Mouse (Mus musculus): ENCODE data around the gene Sv2c.
"Not testable (repeated sequence)": the region's sequence is repeated elsewhere in the genome, so short reads cannot be mapped to it uniquely, and the experiment has no call there.

Gene Sv2c

DNA sequence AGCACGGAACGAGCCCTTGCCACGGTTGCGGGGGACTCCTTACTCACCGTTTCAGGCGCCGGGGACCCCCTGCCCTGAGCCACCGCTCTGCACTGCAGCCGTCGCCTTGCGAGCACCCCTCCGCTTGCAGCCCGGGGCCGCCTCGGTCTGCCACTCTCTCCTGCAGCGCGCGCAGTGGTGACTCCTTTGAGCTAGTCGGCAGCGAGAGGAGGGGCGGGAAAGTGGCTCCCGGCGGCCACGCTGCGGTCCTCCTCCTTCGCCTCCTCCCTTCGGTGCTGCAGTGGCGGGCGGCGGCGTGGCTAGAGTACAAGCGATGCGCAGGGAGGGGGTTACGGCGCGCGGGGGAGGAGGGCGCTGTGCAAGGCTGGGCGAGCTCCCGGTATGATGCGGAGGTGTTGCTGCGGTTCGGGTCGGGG, at the start of gene Sv2c:
Gene Sv2c (minus strand): TSS at position 177 of the 416 bp plus-strand sequence.
- peak in 1 of 2 experiments; percentile 14 for DNase-seq

- no peak for DNase-seq
Observed at GRCm38 (mm10) chr13:96180671-96181161, 48.3 kb upstream of the Sv2c start.

DNA sequence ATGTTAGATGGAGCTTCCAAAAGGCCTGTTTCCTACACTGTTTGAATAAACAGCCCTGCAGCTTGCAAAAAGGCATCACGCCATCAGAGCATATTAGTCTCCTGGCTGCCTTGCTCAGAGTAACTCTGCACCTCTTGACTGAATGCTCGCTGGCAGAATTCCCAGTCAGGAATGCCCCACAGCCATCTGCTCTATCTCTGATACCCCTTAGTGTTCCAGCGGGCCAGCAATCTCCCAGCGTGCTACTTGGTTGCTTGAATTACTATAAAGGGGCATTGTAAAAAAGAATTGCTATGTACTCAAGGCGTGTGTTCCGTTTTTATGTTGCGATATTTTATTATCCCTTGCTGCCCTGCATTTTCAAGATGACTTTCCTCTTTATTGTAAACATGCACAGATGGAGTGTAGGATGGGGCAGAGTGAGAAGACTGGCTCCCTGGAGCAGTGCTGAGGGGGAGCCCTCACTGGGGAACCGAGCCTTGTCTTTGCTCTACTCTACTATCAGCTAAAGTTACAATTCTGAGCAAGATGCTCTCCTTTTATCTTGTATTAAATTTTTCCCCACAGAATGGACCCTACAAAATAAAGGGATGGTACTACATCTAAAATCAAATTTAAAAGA, 43.3 kb upstream of the Sv2c start:
- no peak for DNase-seq

DNA sequence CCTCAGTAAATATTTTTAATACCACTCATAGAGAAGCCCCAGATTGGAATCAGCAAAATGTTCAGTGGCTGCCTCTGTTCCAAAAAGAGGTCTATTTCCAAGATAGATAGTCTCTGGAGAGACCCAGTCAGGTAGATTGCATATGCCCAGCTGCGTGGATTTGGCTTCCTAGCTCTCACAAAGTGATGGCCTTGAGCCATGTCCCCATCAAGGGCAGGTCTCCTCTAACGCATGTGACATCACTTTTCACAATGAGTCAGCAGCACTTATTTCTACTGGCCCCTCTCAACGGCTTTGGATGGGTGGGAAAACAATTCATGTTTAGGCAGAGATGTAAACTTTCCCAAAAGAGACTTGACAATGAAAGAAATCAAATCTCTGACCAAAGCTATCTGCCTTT, 41.3 kb upstream of the Sv2c start:
- no peak for DNase-seq

DNA sequence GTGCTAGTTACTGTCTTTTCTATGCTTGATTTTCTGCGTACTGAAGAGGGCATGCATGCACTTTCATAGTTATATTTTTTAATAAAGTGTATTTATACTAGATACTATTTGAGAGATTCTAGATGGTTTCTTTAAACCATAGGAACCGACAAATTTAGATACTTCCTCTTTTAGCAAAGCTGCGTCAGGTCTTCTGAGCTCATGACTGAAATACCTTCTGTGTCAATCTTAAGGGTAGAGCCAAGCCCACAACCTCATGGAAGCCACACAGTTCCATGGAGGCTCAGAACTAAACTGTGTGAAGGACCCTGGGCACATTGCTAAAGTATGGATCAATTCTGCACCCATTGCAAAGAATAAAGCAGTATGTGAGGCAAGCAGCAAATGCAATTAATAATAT, 39.9 kb upstream of the Sv2c start:
- no peak for DNase-seq

- no peak for DNase-seq
Observed at GRCm38 (mm10) chr13:96168991-96169665, 36.8 kb upstream of the Sv2c start.

- no peak for DNase-seq
Observed at GRCm38 (mm10) chr13:96166593-96166992, 34.2 kb upstream of the Sv2c start.

DNA sequence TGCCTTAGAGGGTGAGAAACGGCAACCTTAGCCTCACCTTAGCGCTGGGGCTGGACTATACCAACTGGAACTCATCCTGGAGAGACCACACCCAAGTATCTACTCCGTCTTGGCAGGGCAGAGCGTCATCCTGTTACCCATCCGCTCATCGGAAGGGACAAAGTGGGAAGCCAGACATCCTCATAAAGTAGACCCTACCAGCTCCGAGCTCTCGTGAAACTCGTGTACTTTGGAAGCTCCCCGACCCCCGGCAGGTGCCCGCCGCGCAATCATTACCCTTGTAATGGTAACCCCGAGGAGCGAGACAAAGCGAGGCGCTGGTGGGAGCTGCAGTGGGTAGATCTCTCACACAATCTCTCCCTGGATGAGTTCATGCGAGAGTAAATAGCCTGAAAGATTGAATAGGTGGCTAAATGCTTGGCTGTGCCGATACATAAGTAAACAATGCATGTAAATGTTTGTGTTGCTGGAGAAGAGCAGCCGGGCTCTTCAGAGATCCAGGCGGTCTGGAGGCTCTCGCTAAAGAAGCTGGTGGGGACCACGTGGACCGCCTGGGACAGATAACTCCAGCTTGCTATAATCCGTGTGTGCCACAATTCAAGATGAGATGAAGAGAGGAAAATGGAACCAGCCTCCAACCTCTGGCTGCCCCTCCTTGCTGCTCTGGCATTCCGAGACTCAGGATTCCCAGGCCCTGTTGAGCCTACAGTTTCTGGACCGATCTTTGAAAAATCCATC, 1.2 kb upstream of the Sv2c start:
- DNase-seq: no peak

DNA sequence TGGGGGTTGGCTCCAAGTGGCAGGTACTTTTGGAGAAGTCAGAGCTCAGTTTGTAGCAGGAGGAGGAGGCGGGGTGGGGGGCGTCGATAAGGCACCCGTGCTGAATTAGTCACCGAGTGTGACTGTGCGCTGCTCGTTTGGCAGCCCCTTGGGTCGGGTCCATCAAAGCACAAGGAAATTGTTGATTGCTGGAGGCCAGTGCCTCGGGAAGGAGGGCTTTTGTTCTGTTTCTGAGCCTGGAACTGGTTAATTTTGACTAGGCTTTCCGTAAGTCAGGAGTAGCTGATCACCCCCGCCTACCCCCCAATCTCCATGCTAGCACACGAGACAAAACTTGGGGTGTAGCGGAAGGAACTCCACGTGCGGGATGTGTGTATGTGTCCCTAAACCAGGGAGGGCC, 456 bp upstream of the Sv2c start:
- DNase-seq: no peak

- no peak for DNase-seq
Observed at GRCm38 (mm10) chr13:96131911-96132310, 466 bp downstream of the Sv2c start.

DNA sequence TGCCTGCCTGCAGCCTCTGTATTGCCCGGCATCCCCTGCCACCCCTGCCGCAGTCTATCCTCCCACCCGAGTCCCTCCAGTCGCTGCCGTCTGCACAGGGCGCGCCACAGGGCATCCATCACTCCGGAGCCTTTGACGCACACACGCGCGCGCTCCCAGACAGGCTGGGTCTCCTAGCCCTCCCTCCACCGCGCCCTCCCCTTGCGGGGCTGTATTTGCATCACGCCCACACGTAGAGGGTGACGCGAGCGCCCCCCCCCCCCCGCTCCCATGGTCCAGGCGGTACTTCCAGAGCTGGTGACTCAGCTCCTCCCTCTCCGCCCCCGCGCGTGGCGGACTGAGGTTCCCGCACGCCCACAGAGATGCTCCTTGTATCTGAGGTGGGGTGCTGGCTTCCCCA, 1.3 kb downstream of the Sv2c start:
- no peak for DNase-seq

DNA sequence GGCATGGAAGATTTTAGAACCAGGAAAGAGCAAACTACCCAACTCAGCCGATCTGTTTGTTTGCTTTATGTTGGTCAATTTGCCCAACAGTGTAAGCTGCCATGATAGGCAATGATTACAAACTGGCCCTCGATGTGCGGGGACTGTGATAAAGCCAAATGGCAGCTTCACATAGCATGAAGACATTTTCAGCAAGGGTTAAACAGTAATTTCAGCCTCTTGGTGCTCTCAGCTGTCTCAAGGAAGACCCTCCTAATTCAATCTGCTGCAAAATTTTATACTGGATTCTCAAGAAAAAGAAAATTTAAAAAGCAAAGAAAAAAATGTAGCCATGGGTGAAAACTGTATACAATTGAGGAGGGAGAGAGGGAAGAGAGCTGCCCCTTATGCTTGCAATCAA, 3.3 kb downstream of the Sv2c start:
- no peak for DNase-seq

DNA sequence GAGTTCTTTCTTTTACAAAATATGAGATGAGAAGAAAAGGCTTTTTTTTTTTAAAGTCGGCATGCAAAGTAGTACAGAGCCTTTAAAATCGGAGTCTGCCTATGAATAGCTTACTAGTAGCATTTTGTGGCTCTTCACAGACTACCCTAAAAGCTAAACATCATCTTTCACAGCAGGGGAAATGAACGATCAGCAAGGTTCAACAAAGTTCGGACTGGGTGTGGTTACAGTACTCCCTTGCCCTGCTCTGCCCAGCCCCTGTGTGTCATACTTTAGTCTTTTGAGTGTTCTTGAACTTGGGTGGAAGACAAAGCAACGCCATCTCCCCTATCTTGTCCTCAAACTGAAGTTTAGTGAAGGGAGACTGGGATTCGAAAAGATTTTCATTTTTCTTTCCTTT, 5.7 kb downstream of the Sv2c start:
- DNase-seq: no peak

DNA sequence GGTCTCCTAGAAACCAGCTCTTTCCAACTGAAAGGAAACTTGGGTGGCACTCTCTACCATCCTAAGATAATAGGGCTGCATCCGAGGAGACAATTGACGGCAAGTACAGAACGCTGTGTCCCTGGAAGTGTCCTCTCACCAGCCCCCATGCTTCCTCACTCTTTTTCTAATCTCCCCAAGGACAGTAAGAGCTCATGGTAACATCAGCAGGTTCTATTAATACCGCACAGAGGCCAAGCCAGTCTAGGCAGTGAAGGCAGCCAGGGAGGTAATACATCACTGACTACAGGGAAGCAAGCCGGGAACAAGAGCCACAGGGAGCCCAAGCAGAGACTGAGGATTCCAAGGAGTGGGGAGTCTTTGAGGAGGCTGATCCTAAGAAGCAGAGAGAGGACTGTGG, 7.4 kb downstream of the Sv2c start:
- no peak for DNase-seq

- DNase-seq: no peak
Observed at GRCm38 (mm10) chr13:96112711-96113110, 19.7 kb downstream of the Sv2c start.

DNA sequence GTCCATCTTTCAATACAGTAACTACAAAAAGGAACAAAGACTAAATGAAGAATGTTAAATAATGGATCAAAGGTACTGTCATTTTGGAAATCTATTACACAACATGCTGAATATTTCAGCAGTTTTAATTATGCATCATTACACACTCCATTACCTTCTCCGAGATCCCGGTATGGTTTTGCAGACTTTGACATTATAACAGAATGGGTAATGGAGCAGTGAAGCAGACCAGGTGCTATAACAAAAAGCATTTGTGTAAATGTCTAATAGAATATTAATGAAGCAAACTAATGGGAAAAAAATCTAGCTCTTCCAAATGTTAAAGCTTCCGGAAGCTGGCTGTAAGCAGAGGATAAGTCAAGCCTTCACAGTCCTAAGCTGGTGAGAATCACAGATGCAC, 21.6 kb downstream of the Sv2c start:
- DNase-seq: no peak

GRCm38 (mm10) chr13:96106367-96106766, 26.0 kb downstream of the Sv2c start:
- DNase-seq: no peak

GRCm38 (mm10) chr13:96090929-96091328, 41.4 kb downstream of the Sv2c start:
- DNase-seq: no peak

- DNase-seq: no peak
Observed at GRCm38 (mm10) chr13:96085581-96086302, 46.6 kb downstream of the Sv2c start.

GRCm38 (mm10) chr13:96081754-96082153, 50.6 kb downstream of the Sv2c start, which contains the start of gene Gm17190:
Gene Gm17190 (plus strand): TSS chr13:96082054.
- not testable (repeated sequence) for DNase-seq

DNA sequence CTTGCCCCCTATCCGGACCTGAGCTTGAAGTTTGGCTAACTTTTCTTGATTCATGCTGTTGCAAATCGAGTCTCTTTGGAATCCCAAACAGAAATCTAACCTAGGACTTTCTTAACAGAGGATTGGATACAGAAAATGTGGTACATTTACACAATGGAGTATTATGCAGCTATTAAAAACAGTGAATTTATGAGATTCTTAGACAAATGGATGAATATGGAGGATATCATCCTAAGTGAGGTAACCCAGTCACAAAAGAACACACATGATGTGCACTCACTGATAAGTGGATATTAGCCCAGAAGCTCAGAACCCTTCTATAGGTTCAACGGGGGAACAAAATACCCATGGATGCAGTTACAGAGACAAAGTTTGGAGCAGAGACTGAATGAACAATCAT, 51.1 kb downstream of the Sv2c start, which contains the start of gene Gm20075:
Gene Gm20075 (minus strand): TSS at position 101 of the 400 bp plus-strand sequence.
- not testable (repeated sequence) for DNase-seq

DNA sequence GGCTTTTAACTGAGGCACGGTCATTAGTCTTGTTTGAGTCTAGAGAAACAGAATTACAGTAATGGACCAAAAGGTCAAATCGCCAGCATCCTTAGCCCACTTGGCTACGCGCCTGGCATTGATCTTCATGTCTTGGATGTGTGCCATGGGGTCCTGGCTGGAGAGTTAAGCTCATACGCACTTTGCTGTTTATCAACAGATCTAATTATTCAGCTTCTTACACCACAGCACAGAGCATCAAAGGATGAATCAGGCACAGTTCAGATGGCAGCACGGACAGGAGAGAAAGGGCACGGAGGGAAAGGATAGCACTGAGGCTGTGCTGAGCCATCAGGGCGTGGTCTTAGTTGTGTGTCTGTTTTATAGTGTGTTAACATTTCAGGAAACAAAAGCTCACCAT, 58.8 kb downstream of the Sv2c start:
- no peak for DNase-seq

DNA sequence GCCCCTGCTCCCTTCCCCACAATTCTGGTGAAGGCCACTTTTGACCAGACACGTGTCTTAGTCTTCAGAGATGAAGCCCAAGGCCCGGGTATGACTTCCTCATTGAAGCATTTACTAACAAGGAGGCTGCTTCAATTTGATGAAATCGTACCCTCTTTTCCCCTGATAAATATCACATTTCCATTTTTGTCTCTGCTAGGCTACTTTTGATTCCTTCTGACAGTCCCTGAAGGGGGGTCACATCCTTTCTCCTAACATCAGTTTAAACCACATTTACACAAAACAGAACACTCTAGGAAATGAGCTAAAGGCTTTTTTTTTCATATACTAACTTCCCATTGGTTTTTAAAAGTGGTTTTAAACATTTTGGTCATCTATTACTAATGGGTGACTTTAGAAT, 79.6 kb downstream of the Sv2c start:
- no peak for DNase-seq
